Mouse (Mus musculus) lung, postnatal 4 days (tissue): ENCODE measurements around the gene Ccnl2.
"Not testable (repeated sequence)": the region's sequence is repeated elsewhere in the genome, so short reads cannot be mapped to it uniquely, and the experiment has no call there.

Experiments used
- DNase-seq, 2 experiments: peaks; one replicate each; pipeline ENCODE4 v3.0.0; 2021

The Ccnl2 gene

GRCm38 (mm10) chr4:155811929-155812664 is at the start of gene Ccnl2:
Gene Ccnl2, plus strand, starts transcription at chr4:155812489.
- peak; percentile 94 to 97 for DNase-seq

GRCm38 (mm10) chr4:155769496-155769879 is 42.8 kb upstream of the Ccnl2 start:
- no peak for DNase-seq

- DNase-seq: peak; percentile 92 to 94
These were observed 42.3 kb upstream of the Ccnl2 start for GRCm38 (mm10) chr4:155769880-155770512.

- DNase-seq: no peak
These were observed 41.7 kb upstream of the Ccnl2 start for GRCm38 (mm10) chr4:155770626-155771025.

- peak in 1 of 2 experiments; percentile 43 for DNase-seq
These were observed 40.6 kb upstream of the Ccnl2 start for GRCm38 (mm10) chr4:155771706-155772105.

GRCm38 (mm10) chr4:155772786-155773185 is 39.5 kb upstream of the Ccnl2 start:
- no peak for DNase-seq

- no peak for DNase-seq
These were observed 38.8 kb upstream of the Ccnl2 start for GRCm38 (mm10) chr4:155773335-155774078.

GRCm38 (mm10) chr4:155774280-155774754 is 38.0 kb upstream of the Ccnl2 start, which contains the start of gene Vwa1:
Gene Vwa1, minus strand, starts transcription at chr4:155774698.
- DNase-seq: peak; percentile 93

GRCm38 (mm10) chr4:155774971-155775740 is 37.1 kb upstream of the Ccnl2 start:
- peak; percentile 63 to 81 for DNase-seq

- peak in 1 of 2 experiments; percentile 49 for DNase-seq
These were observed 36.4 kb upstream of the Ccnl2 start for GRCm38 (mm10) chr4:155775855-155776254.

- DNase-seq: no peak
These were observed 35.5 kb upstream of the Ccnl2 start for GRCm38 (mm10) chr4:155776704-155777335.

- DNase-seq: peak in 1 of 2 experiments; percentile 55
These were observed 34.5 kb upstream of the Ccnl2 start for GRCm38 (mm10) chr4:155777816-155778215.

- no peak for DNase-seq
These were observed 32.8 kb upstream of the Ccnl2 start for GRCm38 (mm10) chr4:155779498-155779897.

GRCm38 (mm10) chr4:155780895-155781294 is 31.4 kb upstream of the Ccnl2 start:
- peak in 1 of 2 experiments; percentile 64 for DNase-seq

- DNase-seq: no peak
These were observed 28.7 kb upstream of the Ccnl2 start for GRCm38 (mm10) chr4:155783486-155784080.

- DNase-seq: peak; percentile 86 to 87
These were observed 28.1 kb upstream of the Ccnl2 start for GRCm38 (mm10) chr4:155784081-155784701.

- DNase-seq: no peak
These were observed 27.0 kb upstream of the Ccnl2 start for GRCm38 (mm10) chr4:155785246-155785645.

GRCm38 (mm10) chr4:155785819-155786218 is 26.5 kb upstream of the Ccnl2 start, which contains the start of gene Tmem88b:
Gene Tmem88b, minus strand, starts transcription at chr4:155785874.
- no peak for DNase-seq

GRCm38 (mm10) chr4:155788300-155788699 is 24.0 kb upstream of the Ccnl2 start:
- DNase-seq: no peak

- DNase-seq: not testable (repeated sequence)
These were observed 23.5 kb upstream of the Ccnl2 start for GRCm38 (mm10) chr4:155788833-155789232.

- no peak for DNase-seq
These were observed 22.2 kb upstream of the Ccnl2 start, which contains the start of gene Ankrd65 for GRCm38 (mm10) chr4:155790021-155790489. Gene Ankrd65, plus strand, starts transcription at chr4:155790439.
